Mouse (Mus musculus): ENCODE measurements at regions not wholly inside any gene's neighbourhood (a gene's known extent, or its start where the extent isn't known, plus 50 kb on each side); places are given as distances from the start of the nearest gene placed in this dataset.

- H3K4me3 ChIP-seq (ENCODE audit: insufficient read depth in 1 of 2, low read depth in 2 of 2, low read length in 2 of 2): no peak overlapping the region
- H3K9ac ChIP-seq (replicated peaks): no peak overlapping the region
- no peaks in the 10 kb centered on the region for H3K9me3 ChIP-seq (ENCODE audit: control insufficient read depth, low read length)
- no peak overlapping the region for H3K4me2 ChIP-seq (ENCODE audit: low read depth)
- H3K4me1 ChIP-seq (replicated peaks; ENCODE audit: control insufficient read depth in 2 of 2, insufficient read depth in 2 of 2, low read length in 1 of 2): no peaks in the 10 kb centered on the region
- no peaks in the 10 kb centered on the region for H3K36me3 ChIP-seq (replicated peaks; ENCODE audit: control insufficient read depth, insufficient read depth, low read depth)
- H3K27me3 ChIP-seq (ENCODE audit: control insufficient read depth, insufficient read depth, low read length): no peaks in the 10 kb centered on the region
- no peak overlapping the region for H3K27ac ChIP-seq
- DNase-seq (ENCODE audit: low read depth in 3 of 3, low spot score in 3 of 3) (no peak), ATAC-seq (ENCODE audit: insufficient read depth) (no peak)
- TF ChIP-seq CTCF (IDR thresholded peaks at IDR 0.05; ENCODE audit: low read depth) (no peak), EP300 (IDR thresholded peaks at IDR 0.05; ENCODE audit: low read depth) (no peak)
- WGBS (ENCODE audit: insufficient replicate concordance): 72% methylated on average over 7 of the region's 7 CpGs
These were observed 161.0 kb downstream of the AI429214 start for GRCm38 (mm10) chr8:37154361-37154760.

DNA sequence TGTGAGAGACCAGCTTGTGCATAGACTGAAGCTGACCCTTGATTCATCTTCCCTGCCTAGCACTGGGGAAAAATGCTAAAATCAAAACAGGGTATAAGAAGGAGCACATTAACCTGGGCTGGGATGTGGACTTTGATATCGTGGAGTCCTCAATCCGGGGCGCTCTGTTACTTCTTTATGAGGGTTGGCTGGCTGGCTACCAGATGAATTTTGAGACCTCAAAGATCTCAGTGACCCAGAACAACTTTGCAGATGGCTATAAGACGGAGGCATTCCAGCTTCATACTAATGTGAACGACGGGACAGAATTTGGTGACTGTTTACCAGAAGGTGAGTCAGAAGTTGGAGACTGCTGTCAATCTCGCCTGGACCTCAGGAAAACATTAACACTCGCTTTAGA is 161.5 kb downstream of the AI429214 start:
- ATAC-seq (ENCODE audit: insufficient read depth) (no peak), DNase-seq (ENCODE audit: low read depth in 3 of 3, low spot score in 3 of 3) (no peak)
- no peak overlapping the region for H3K9ac ChIP-seq (replicated peaks)
- H3K27me3 ChIP-seq (ENCODE audit: control insufficient read depth, insufficient read depth, low read length): no peaks in the 10 kb centered on the region
- H3K4me1 ChIP-seq (replicated peaks; ENCODE audit: control insufficient read depth in 2 of 2, insufficient read depth in 2 of 2, low read length in 1 of 2): no peaks in the 10 kb centered on the region
- no peaks in the 10 kb centered on the region for H3K9me3 ChIP-seq (ENCODE audit: control insufficient read depth, low read length)
- no peak overlapping the region for H3K27ac ChIP-seq
- TF ChIP-seq EP300 (IDR thresholded peaks at IDR 0.05; ENCODE audit: low read depth): no peak
- no peak for TF ChIP-seq CTCF (IDR thresholded peaks at IDR 0.05; ENCODE audit: low read depth)
- H3K36me3 ChIP-seq (replicated peaks; ENCODE audit: control insufficient read depth, insufficient read depth, low read depth): no peaks in the 10 kb centered on the region
- H3K4me2 ChIP-seq (ENCODE audit: low read depth): no peak overlapping the region
- H3K4me3 ChIP-seq (ENCODE audit: insufficient read depth in 1 of 2, low read depth in 2 of 2, low read length in 2 of 2): no peak overlapping the region
- 71% methylated on average over 8 of the region's 8 CpGs for WGBS (ENCODE audit: insufficient replicate concordance)

- Histone ChIP-seq H3K9ac (replicated peaks) (no peak overlapping the region), H3K9me3 (ENCODE audit: control insufficient read depth, low read length) (no peaks in the 10 kb centered on the region), H3K36me3 (replicated peaks; ENCODE audit: control insufficient read depth, insufficient read depth, low read depth) (no peaks in the 10 kb centered on the region), H3K4me1 (replicated peaks; ENCODE audit: control insufficient read depth in 2 of 2, insufficient read depth in 2 of 2, low read length in 1 of 2) (no peaks in the 10 kb centered on the region), H3K4me2 (ENCODE audit: low read depth) (no peak overlapping the region), H3K27me3 (ENCODE audit: control insufficient read depth, insufficient read depth, low read length) (no peaks in the 10 kb centered on the region), H3K27ac (no peak overlapping the region), H3K4me3 (ENCODE audit: insufficient read depth in 1 of 2, low read depth in 2 of 2, low read length in 2 of 2) (no peak overlapping the region)
- ATAC-seq (ENCODE audit: insufficient read depth) (no peak), DNase-seq (ENCODE audit: low read depth in 3 of 3, low spot score in 3 of 3) (no peak)
- WGBS (ENCODE audit: insufficient replicate concordance): 9% methylated on average over 9 of the region's 9 CpGs
- TF ChIP-seq EP300 (IDR thresholded peaks at IDR 0.05; ENCODE audit: low read depth): no peak
- peak; percentile 57 for TF ChIP-seq CTCF (IDR thresholded peaks at IDR 0.05; ENCODE audit: low read depth)
These were observed 166.1 kb downstream of the AI429214 start for GRCm38 (mm10) chr8:37159481-37159880.

GRCm38 (mm10) chr8:37196859-37197258 is 203.5 kb downstream of the AI429214 start:
- H3K4me2 ChIP-seq (ENCODE audit: low read depth): no peak overlapping the region
- no peak for DNase-seq (ENCODE audit: low read depth in 3 of 3, low spot score in 3 of 3)
- TF ChIP-seq CTCF (IDR thresholded peaks at IDR 0.05; ENCODE audit: low read depth): no peak
- TF ChIP-seq EP300 (IDR thresholded peaks at IDR 0.05; ENCODE audit: low read depth): no peak
- H3K4me3 ChIP-seq (ENCODE audit: insufficient read depth in 1 of 2, low read depth in 2 of 2, low read length in 2 of 2): no peak overlapping the region
- ATAC-seq (ENCODE audit: insufficient read depth): no peak
- H3K27me3 ChIP-seq (ENCODE audit: control insufficient read depth, insufficient read depth, low read length): no peaks in the 10 kb centered on the region
- 58% methylated on average over 1 of the region's 1 CpGs for WGBS (ENCODE audit: insufficient replicate concordance)
- no peaks in the 10 kb centered on the region for H3K4me1 ChIP-seq (replicated peaks; ENCODE audit: control insufficient read depth in 2 of 2, insufficient read depth in 2 of 2, low read length in 1 of 2)
- H3K27ac ChIP-seq: no peak overlapping the region
- H3K36me3 ChIP-seq (replicated peaks; ENCODE audit: control insufficient read depth, insufficient read depth, low read depth): no peaks in the 10 kb centered on the region
- H3K9me3 ChIP-seq (ENCODE audit: control insufficient read depth, low read length): no peaks in the 10 kb centered on the region
- no peak overlapping the region for H3K9ac ChIP-seq (replicated peaks)

DNA sequence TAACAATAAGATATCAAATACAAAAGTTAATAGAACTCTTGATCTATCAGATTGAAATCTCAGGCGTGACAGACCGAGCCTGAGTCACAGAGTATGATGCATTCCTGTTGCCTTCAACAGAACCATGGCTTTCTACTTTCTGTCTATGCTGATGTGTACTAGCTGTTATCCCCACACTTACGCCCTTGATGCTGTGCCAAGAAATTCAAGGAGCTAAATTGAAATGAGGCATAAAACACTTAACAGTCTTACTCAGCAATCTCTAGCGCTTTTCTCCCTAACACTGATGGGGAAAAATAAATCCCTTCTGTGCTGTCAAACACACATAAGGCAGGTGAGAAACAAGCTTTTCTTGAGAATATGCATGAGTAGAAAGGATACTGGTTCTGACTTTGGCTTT is 222.5 kb downstream of the AI429214 start:
- no peak overlapping the region for H3K27ac ChIP-seq
- H3K4me1 ChIP-seq (replicated peaks; ENCODE audit: control insufficient read depth in 2 of 2, insufficient read depth in 2 of 2, low read length in 1 of 2): no peaks in the 10 kb centered on the region
- H3K9me3 ChIP-seq (ENCODE audit: control insufficient read depth, low read length): no peaks in the 10 kb centered on the region
- H3K27me3 ChIP-seq (ENCODE audit: control insufficient read depth, insufficient read depth, low read length): no peaks in the 10 kb centered on the region
- no peak overlapping the region for H3K9ac ChIP-seq (replicated peaks)
- ATAC-seq (ENCODE audit: insufficient read depth): no peak
- WGBS (ENCODE audit: insufficient replicate concordance): 66% methylated on average over 4 of the region's 4 CpGs
- no peak for TF ChIP-seq CTCF (IDR thresholded peaks at IDR 0.05; ENCODE audit: low read depth)
- TF ChIP-seq EP300 (IDR thresholded peaks at IDR 0.05; ENCODE audit: low read depth): no peak
- no peaks in the 10 kb centered on the region for H3K36me3 ChIP-seq (replicated peaks; ENCODE audit: control insufficient read depth, insufficient read depth, low read depth)
- no peak overlapping the region for H3K4me3 ChIP-seq (ENCODE audit: insufficient read depth in 1 of 2, low read depth in 2 of 2, low read length in 2 of 2)
- H3K4me2 ChIP-seq (ENCODE audit: low read depth): no peak overlapping the region
- no peak for DNase-seq (ENCODE audit: low read depth in 3 of 3, low spot score in 3 of 3)
